Mouse (Mus musculus) cerebellum, adult (tissue): ENCODE data around the gene Fance.
A peak's percentile ranks its signal among the peaks of the same experiment; 100 is the strongest.

Experiments used
- ATAC-seq: cut with Nextera tagmentation; 2 replicates; pipeline ENCODE4 v1.9.2; 2017; ENCODE audit warnings: mild to moderate bottlenecking, moderate library complexity, mixed read lengths; ENCODE audit not compliant: insufficient number of reproducible peaks, low FRiP score, low TSS enrichment

The Fance gene

GRCm38 (mm10) chr17:28290671-28291070 is 22.6 kb upstream of the Fance start:
- no peak for ATAC-seq

- ATAC-seq, result no peak
These were observed 22.0 kb upstream of the Fance start for GRCm38 (mm10) chr17:28291346-28291745.

- no peak for ATAC-seq
These were observed 19.6 kb upstream of the Fance start for GRCm38 (mm10) chr17:28293716-28294115.

GRCm38 (mm10) chr17:28294449-28295333 is 18.6 kb upstream of the Fance start:
- ATAC-seq, result no peak

- no peak for ATAC-seq
These were observed 14.4 kb upstream of the Fance start for GRCm38 (mm10) chr17:28298888-28299287.

- no peak for ATAC-seq
These were observed 13.5 kb upstream of the Fance start for GRCm38 (mm10) chr17:28299669-28300320.

GRCm38 (mm10) chr17:28300323-28300722 is 13.0 kb upstream of the Fance start:
- ATAC-seq, result no peak

- no peak for ATAC-seq
These were observed 12.5 kb upstream of the Fance start for GRCm38 (mm10) chr17:28300850-28301249.

- no peak for ATAC-seq
These were observed 8.1 kb upstream of the Fance start for GRCm38 (mm10) chr17:28305172-28305571.

GRCm38 (mm10) chr17:28308297-28309195 is 4.8 kb upstream of the Fance start:
- 0 out of 2 replicates have a peak, but pooled peaks have one; percentile 18 for ATAC-seq

GRCm38 (mm10) chr17:28310831-28311230 is 2.5 kb upstream of the Fance start:
- ATAC-seq, result no peak

GRCm38 (mm10) chr17:28311366-28312132 is 1.8 kb upstream of the Fance start:
- no peak for ATAC-seq

GRCm38 (mm10) chr17:28312232-28313211 is 797 bp upstream of the Fance start:
- ATAC-seq, result no peak

- no peak for ATAC-seq
These were observed 534 bp downstream of the Fance start for GRCm38 (mm10) chr17:28313880-28314225.

GRCm38 (mm10) chr17:28315611-28316160 is 2.4 kb downstream of the Fance start:
- ATAC-seq, result no peak

GRCm38 (mm10) chr17:28316476-28316875 is 3.2 kb downstream of the Fance start:
- no peak for ATAC-seq

GRCm38 (mm10) chr17:28317091-28317490 is 3.8 kb downstream of the Fance start:
- ATAC-seq, result no peak

- no peak for ATAC-seq
These were observed 4.4 kb downstream of the Fance start for GRCm38 (mm10) chr17:28317725-28318124.

- ATAC-seq, result no peak
These were observed 8.4 kb downstream of the Fance start for GRCm38 (mm10) chr17:28321700-28322099.
